Mouse (Mus musculus) left cerebral cortex, adult 6 months (tissue): ENCODE measurements around the gene Igf2r. TPM values are rescaled to one million over a fixed set of nuclear protein-coding genes. Genes with fewer than 3 reads are reported as not detected.

Experiments
- long read RNA-seq, 2 experiments: library from polyadenylated mRNA; unstranded; transcript quantifications; one replicate each; pipeline ENCODE4 v2.0.0; 2019 to 2020
- polyA plus RNA-seq: library from polyadenylated mRNA; unstranded; fragments of <200 nt; fragmentation: Nextera tagmentation; gene quantifications from 2 replicates; pipeline ENCODE4 v1.2.3, GENCODE M21; 2021

Gene Igf2r
- 1.8 and 2.6 TPM in 2 replicates for polyA plus RNA-seq
- long read RNA-seq, experiment 1, partial matches to known transcripts: 8 of 8 reads
- long read RNA-seq, experiment 1, other reads (novel, unspliced or antisense): 0 of 8 reads
- long read RNA-seq, experiment 2, partial matches to known transcripts: 11 of 12 reads
- long read RNA-seq, experiment 2, other reads (novel, unspliced or antisense): 1 of 12 reads

GRCm38 (mm10) chr17:12769380-12769921 is at the start of gene Igf2r:
TSS of gene Igf2r (minus strand) at chr17:12769664.

GRCm38 (mm10) chr17:12675646-12676045 is 93.8 kb downstream of the Igf2r start, which contains the start of gene Slc22a1:
TSS of gene Slc22a1 (minus strand) at chr17:12675829.

Other genes starting within 250 kb of the Igf2r start
- 0.73 and 0.87 TPM in 2 replicates for gene Slc22a2, start 185.5 kb downstream of the Igf2r start, polyA plus RNA-seq
- 1.6 and 1.9 TPM in 2 replicates for gene Slc22a1, start 93.8 kb downstream of the Igf2r start, polyA plus RNA-seq
- 18.3 and 21.6 TPM in 2 replicates for gene Mas1, start 98.5 kb upstream of the Igf2r start, polyA plus RNA-seq
- not detected in 2 replicates for gene Mrgprh, start 106.4 kb upstream of the Igf2r start, polyA plus RNA-seq
- gene Pnldc1, start 140.6 kb upstream of the Igf2r start, polyA plus RNA-seq: 0.63 and 0.93 TPM in 2 replicates
- 176 and 232 TPM in 2 replicates for gene Tcp1, start 146.0 kb upstream of the Igf2r start, polyA plus RNA-seq
- gene Mrpl18, start 146.7 kb upstream of the Igf2r start, polyA plus RNA-seq: 136 and 148 TPM in 2 replicates
- gene Acat3, start 170.9 kb upstream of the Igf2r start, polyA plus RNA-seq: 2.5 and 3.8 TPM in 2 replicates
- 46.2 and 59.1 TPM in 2 replicates for gene Acat2, start 191.1 kb upstream of the Igf2r start, polyA plus RNA-seq
- gene Wtap, start 224.5 kb upstream of the Igf2r start, polyA plus RNA-seq: 57.0 and 74.2 TPM in 2 replicates
- gene Sod2, start 237.2 kb upstream of the Igf2r start, polyA plus RNA-seq: 231 and 270 TPM in 2 replicates